8 mouse cellular contexts compared by ENCODE assay signal in genomic region chr8:119779013-119779737, GRCm38 (mm10). TPM values are rescaled to one million over a fixed set of nuclear protein-coding genes. Genes with fewer than 3 reads are reported as not detected.
DNase-seq lines count a peak whose midpoint lies in the region; ATAC-seq and TF ChIP-seq lines count a peak whose summit lies in the region.

No protein-coding gene starts in this region.

- H3K4me2 ChIP-seq in forebrain, embryonic 16.5 days (ENCODE audit: low read length): peak overlapping the region; percentile 85
- peak overlapping the region; percentile 88 for H3K4me2 ChIP-seq in lung, embryonic 14.5 days

- TF ChIP-seq POLR2A in olfactory bulb, adult 2 months (IDR thresholded peaks at IDR 0.05; ENCODE audit: insufficient read depth, low read depth, low read length): no peak

- peak overlapping the region; percentile 72 for H3K27ac ChIP-seq in forebrain, embryonic 16.5 days (ENCODE audit: low read length)
- H3K27ac ChIP-seq in layer of hippocampus, adult 2 months: peak overlapping the region; percentile 96
- H3K27ac ChIP-seq in lung, embryonic 14.5 days (ENCODE audit: low read depth): no peak overlapping the region
- no peak overlapping the region; the same call in 1 of the 2 replicates for H3K27ac ChIP-seq in olfactory bulb, adult 2 months (ENCODE audit: insufficient read depth, low read depth, low read length)

- H3K27me3 ChIP-seq in forebrain, embryonic 16.5 days (replicated peaks; ENCODE audit: control insufficient read depth, insufficient read depth, low read length): no peaks in the 10 kb centered on the region; the same call in 1 of the 2 replicates
- H3K27me3 ChIP-seq in lung, embryonic 14.5 days (ENCODE audit: insufficient read depth, low read length): no peaks in the 10 kb centered on the region

- H3K36me3 ChIP-seq in forebrain, embryonic 16.5 days (ENCODE audit: control insufficient read depth, insufficient read depth): no peaks in the 10 kb centered on the region
- no peaks in the 10 kb centered on the region for H3K36me3 ChIP-seq in lung, embryonic 14.5 days (ENCODE audit: insufficient read depth)

- peaks cover 14% of the 10 kb centered on the region for H3K4me1 ChIP-seq in forebrain, embryonic 16.5 days (replicated peaks; ENCODE audit: control insufficient read depth, insufficient read depth, low read length)
- H3K4me1 ChIP-seq in lung, embryonic 14.5 days (ENCODE audit: insufficient read depth): peaks cover 10% of the 10 kb centered on the region; the same call in 1 of the 2 replicates
- peaks cover 22% of the 10 kb centered on the region for H3K4me1 ChIP-seq in olfactory bulb, adult 2 months (ENCODE audit: control insufficient read depth, insufficient read depth, low read length)

- WGBS in forebrain, embryonic 16.5 days: 26% methylated on average over 14 of the region's 14 CpGs
- 22% methylated on average over 14 of the region's 14 CpGs for WGBS in lung, embryonic 14.5 days
- 25% methylated on average over 14 of the region's 14 CpGs for WGBS in olfactory bulb, adult 2 months

- H3K4me3 ChIP-seq in forebrain, embryonic 16.5 days (replicated peaks; ENCODE audit: low read length): no peak overlapping the region
- H3K4me3 ChIP-seq in layer of hippocampus, adult 2 months: peak overlapping the region; percentile 60; the same call in 1 of the 2 replicates
- no peak overlapping the region for H3K4me3 ChIP-seq in lung, embryonic 14.5 days (ENCODE audit: low read depth, low read length)
- no peak overlapping the region for H3K4me3 ChIP-seq in olfactory bulb, adult 2 months (ENCODE audit: insufficient read depth, low read depth, low read length)

- no peak overlapping the region for H3K9ac ChIP-seq in forebrain, embryonic 16.5 days (replicated peaks; ENCODE audit: low read depth, low read length)
- no peak overlapping the region for H3K9ac ChIP-seq in lung, embryonic 14.5 days

- intact Hi-C loops in heart, postnatal 36 days (cut with DNase I): loop anchor here (1.0 kb wide), 2 partner anchors 80 to 93 kb away; no protein-coding TSS in a partner anchor

- H3K9me3 ChIP-seq in forebrain, embryonic 16.5 days (ENCODE audit: control insufficient read depth, low read length): no peaks in the 10 kb centered on the region
- H3K9me3 ChIP-seq in lung, embryonic 14.5 days (ENCODE audit: low read depth, low read length): no peaks in the 10 kb centered on the region

- TF ChIP-seq CTCF in layer of hippocampus, adult 2 months (conservative IDR thresholded peaks at IDR 0.05): peak; percentile 92
- TF ChIP-seq CTCF in lung, embryonic 14.5 days (IDR thresholded peaks at IDR 0.05; ENCODE audit: low read depth): peak; percentile 97
- peak; percentile 81 for TF ChIP-seq CTCF in olfactory bulb, adult 2 months (IDR thresholded peaks at IDR 0.05; ENCODE audit: insufficient read depth, low read depth, low read length)

- ATAC-seq in forebrain, embryonic 16.5 days: no peak
- peak; percentile 9; the same call in 1 of the 2 replicates for ATAC-seq in lung, embryonic 14.5 days (ENCODE audit: insufficient read depth)

- peak; percentile 75 for DNase-seq in MEL-GATA-1-ER (ENCODE audit: extremely low read depth, low read depth)
- DNase-seq in cerebellum, adult 18-20 months: peak; percentile 85 to 86
- DNase-seq in heart, postnatal 36 days: peak; percentile 80 to 82
- peak; percentile 83 to 88 for DNase-seq in layer of hippocampus, adult 2 months (ENCODE audit: low spot score in 2 of 2)
- peak; percentile 94 for DNase-seq in lung, embryonic 14.5 days
- peak; percentile 90 for DNase-seq in thymus, postnatal 0 days (ENCODE audit: low spot score)

RNA-seq across cellular contexts. Expression of gene Tldc1, which starts 1.0 kb away (rescaled TPM):
- 15.3 and 16.1 TPM in 2 replicates for polyA plus RNA-seq in forebrain, embryonic 16.5 days (2015; fragmentation: Nextera tagmentation; extraction: Ambion mirVana)
- 10 to 100 TPM; 11.1 to 13.3 TPM for total RNA-seq in heart, postnatal 36 days (2021)
- total RNA-seq in layer of hippocampus, adult 2 months (2021): 10 to 100 TPM; 15.2 to 15.5 TPM
- polyA plus RNA-seq in lung, embryonic 14.5 days (2014; fragmentation: Nextera tagmentation; extraction: Ambion mirVana): 9.7 and 10.3 TPM in 2 replicates
- not detected in 2 replicates for polyA plus RNA-seq in olfactory bulb, adult 2 months (2012; ENCODE audit: insufficient read depth, insufficient read length, low replicate concordance, missing spikeins)
- polyA plus RNA-seq in thymus, postnatal 0 days (2015; fragmentation: Nextera tagmentation; extraction: Ambion mirVana): 9.0 and 9.2 TPM in 2 replicates

Comparison
In these comparisons a context has a peak if more than half of its experiments do, and no peak if none do; other contexts are left out.
1. H3K27ac ChIP-seq: peak in forebrain, embryonic 16.5 days (single experiment) and layer of hippocampus, adult 2 months (single experiment); none in lung, embryonic 14.5 days (single experiment) and olfactory bulb, adult 2 months (single experiment).
2. Peak in every context shown above with its lines, with median percentiles within 50 percentile points of each other: DNase-seq and CTCF ChIP-seq.